Mouse (Mus musculus): ENCODE results near the gene Sinhcaf. TPM values are rescaled to one million over a fixed set of nuclear protein-coding genes. Genes with fewer than 3 reads are reported as not detected.
"Not testable (repeated sequence)": the region's sequence is repeated elsewhere in the genome, so short reads cannot be mapped to it uniquely, and the experiment has no call there.

Gene Sinhcaf
- total RNA-seq, 2 experiments from 2014 or later, result 21.8 to 21.9 TPM

DNA sequence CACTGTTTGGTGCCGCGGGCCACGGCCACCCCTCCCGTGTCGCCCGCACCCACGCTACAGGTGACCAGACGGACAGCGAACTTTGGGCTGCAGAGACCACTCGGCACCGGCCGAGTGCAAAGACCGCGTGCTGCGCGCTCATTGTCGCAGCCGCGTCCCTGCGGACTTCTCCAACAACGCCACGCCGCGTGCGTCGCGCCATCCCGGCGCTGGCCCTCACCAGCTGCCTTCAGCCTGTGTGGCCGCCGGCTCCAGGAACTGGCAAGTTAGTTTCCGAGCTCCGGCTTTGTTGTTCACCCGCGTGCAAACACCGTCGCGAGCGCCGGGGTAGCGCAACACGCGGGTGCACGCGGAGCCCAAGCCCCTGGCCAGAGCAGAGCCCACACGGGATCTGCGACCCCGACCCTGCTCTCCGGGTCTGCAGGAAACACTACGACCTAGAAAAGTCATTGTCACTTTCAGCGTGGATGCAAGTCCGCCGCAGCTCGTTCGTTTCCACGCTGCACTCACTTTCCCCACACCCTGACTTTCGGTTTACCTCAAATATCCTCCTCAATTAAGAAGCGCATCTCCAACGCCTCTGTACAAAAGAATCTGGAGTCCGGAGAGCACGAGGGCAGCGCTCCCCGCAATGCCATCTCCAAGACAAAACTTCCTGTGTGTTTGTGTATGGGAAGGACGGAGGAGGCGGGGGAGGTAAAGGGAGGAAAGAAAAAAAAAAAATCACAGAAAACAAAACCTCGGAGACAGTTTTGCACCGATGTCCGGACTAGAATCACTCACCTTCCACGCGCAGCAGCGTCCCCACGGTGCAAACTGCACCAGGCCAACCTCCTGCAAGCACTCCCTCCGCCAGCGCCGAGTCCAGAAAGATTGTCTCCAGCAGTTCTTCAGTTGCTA is 508 bp downstream of the Sinhcaf start:
- peak; percentile 50 for DNase-seq

DNA sequence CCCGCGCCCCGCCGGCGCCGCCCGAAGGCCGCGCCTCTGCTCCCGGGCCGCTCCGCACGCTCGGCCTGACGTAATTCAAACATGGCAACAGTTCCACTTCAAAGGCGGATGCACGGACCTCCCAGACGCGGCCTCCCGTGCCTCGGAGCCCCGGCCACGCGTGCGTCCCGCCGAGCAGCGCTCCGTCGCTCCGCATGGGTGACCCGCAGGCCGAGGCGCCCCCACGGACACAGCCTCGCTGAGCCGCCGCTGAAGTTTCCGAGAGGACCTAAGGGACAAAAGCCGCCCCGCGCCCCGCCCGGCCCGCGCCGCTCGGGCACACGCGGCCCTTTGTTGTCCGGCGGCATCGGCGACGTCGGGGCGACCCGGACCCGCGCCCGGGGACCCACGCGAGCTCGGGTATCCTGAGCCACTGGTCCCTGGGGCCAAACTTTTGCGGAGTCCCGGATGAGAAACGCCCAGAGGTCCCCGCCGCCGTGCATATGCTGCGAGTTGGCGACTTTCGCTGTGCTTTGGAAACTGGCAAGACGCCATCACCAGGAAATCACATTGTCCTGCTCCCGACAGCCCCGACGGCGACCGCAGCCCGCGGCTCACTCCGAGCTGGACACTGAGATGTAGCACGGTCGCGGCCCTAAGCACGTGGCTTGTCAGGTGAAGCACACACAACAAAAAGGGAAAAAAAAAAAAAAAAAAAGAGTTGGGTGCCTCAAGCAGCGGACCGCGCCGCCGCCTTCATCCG is 1.3 kb downstream of the Sinhcaf start:
- DNase-seq, result peak; percentile 79

- DNase-seq, result no peak
Measured at GRCm38 (mm10) chr6:148944344-148944766, 1.9 kb downstream of the Sinhcaf start.

DNA sequence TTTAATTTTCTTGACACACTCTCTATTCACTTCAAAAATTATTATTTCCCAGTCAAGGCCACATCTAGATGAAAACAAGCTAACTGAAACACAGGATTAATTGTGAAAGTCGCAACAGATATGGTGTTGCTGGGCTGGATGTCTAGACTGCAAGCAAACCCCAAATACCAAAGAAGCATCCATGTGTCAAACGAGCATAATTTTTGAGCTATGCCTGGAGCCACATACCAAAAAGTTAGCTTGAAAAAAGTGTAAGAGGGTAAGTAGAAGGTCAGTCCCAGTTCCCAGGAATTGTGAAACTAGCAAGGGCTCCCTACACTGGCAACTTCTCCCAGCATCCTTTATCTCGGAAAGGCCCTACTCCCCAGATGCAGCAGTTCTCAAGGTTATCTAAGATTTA is 2.6 kb downstream of the Sinhcaf start:
- DNase-seq, result no peak

- DNase-seq, result no peak
Measured at GRCm38 (mm10) chr6:148942406-148942805, 3.9 kb downstream of the Sinhcaf start.

- DNase-seq, result no peak
Measured at GRCm38 (mm10) chr6:148941880-148942279, 4.4 kb downstream of the Sinhcaf start.

DNA sequence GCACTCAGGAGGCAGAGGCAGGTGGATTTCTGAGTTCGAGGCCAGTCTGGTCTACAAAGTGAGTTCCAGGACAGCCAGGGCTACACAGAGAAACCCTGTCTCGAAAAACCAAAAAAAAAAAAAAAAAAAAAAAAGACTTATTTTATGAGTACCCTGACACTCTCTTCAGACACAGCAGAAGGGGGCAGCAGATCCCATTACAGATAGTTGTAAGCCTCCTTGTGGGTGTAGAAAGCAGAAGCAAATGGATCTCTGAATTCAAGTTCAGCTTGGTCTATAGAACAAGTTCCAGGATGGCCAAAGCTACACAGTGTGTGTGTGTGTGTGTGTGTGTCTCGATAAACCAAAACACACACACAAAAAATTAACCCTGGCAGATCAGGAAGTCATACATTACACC is 5.9 kb downstream of the Sinhcaf start:
- not testable (repeated sequence) for DNase-seq

DNA sequence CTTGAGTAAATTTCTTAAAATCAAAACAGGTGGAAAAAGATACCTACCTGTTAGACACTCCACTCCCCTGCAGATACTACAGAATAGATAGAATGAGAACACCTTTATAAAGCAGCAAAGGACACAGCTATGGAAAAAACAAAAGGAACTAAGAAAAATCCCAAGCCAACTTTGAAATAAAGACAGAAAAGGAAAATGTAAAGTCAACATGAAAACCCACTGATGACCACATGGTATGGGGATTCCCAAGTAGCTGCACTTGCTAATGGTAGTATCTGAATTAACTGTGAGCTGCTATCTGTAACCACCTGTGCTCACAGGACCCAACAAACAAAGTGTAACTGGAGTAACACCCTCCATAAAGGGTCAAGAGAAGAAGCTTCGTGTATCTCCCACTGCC is 8.6 kb downstream of the Sinhcaf start:
- DNase-seq, result no peak

DNA sequence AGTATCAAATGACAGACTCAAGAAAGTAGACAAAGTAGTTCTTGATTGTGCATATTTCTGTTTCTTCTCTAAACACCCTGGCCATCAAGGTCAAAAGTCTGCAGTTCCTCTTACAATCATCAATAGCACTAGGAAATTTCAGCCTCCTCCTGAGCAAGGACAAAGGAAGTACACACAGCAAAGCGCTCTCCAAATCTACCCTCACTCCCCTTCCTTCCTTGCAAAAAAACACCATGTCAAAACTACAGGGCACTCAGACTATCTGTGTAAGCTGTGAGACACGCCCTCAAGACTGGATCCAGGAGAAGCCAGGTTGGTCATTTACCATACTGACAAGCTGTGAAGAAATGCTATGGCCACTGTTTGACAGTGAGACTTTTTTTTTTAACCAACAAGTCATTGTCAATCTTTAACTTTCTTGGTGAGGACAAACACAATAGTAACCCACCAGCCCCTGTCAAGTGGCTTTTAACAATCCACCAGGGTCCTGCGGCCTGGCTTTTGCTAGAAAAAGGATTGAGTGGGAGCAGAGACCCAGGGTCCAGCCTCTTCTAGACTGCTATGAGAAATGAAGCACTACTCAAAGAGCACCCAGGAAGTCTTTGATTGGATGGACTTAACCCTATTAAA is 11.2 kb downstream of the Sinhcaf start:
- DNase-seq, result no peak

DNA sequence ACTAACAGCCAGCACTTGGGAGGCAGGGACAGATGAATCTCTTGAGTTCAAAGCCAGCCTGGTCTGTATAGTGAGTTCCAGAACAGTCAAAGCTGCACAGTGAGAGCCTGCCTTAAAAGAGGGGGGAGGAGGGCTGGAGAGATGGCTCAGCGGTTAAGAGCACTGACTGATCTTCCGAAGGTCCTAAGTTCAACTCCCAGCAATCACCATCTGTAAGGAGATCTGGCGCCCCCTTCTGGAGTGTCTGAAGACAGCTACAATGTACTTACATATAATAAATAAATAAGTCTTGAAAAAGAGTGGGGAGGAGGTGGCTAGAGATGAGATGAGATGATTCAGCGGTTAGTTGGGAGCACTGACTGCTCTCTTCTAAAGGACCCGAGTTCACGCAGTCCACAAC is 15.0 kb downstream of the Sinhcaf start:
- peak; percentile 15 for DNase-seq

- no peak for DNase-seq
Measured at GRCm38 (mm10) chr6:148918841-148919398, 27.3 kb downstream of the Sinhcaf start.

DNA sequence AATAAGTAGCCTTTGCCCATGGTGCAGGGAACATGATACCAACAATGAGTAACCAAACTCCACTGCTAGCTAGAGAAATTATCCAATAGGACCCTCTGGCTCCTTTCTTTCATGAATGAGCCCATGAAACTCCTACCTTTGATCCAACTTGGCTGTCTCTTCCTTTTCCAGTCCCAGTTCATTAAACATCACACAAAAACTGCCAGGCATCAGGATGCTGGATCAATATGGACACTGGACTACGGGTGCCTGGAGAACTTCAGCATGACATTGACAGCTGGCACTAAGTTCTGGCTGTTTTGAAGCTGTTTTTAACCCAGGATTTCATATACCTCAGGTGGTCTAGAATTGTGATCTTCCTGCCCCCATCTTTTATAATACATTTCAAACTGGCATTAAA is 28.6 kb downstream of the Sinhcaf start:
- no peak for DNase-seq

DNA sequence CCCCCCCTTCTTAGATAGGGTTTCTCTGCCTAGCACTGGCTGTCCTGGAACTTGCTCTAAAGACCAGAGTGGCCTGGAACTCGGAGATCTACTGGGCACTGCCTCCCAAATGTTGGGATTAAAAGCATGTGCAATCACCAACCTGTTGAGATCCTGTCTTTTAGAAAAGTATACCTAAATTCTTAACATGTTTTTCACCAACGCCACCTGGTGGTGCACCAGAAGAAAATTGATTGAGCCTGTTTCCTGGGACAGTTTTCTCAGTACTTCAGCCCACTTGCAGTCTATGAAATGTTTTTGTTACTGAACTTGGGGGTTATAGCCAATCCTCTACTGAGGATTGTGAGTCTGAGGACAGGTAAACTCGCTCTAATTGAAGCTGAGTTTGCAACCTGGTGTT is 29.4 kb downstream of the Sinhcaf start:
- DNase-seq, result peak; percentile 7

DNA sequence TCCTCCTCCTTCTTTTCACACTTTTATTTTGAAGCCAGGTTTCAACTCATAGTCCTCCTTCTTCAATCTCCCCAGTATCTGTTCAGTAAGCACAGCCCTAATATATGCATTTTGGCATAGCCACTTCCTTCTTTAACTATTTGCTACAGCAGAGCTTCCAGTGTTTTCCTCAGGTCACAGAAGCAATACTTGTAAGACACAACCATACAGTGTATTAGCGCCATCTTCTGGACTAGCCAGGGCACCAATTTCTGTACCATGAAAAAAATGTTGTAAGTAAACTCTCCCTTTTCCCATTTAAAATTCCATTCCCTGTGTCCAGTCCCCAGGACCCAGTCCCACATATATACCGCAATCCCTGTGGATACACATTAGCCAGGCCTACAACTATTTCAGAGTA is 32.3 kb downstream of the Sinhcaf start:
- DNase-seq, result peak; percentile 61

- DNase-seq, result not testable (repeated sequence)
Measured at GRCm38 (mm10) chr6:148911906-148912305, 34.4 kb downstream of the Sinhcaf start.

DNA sequence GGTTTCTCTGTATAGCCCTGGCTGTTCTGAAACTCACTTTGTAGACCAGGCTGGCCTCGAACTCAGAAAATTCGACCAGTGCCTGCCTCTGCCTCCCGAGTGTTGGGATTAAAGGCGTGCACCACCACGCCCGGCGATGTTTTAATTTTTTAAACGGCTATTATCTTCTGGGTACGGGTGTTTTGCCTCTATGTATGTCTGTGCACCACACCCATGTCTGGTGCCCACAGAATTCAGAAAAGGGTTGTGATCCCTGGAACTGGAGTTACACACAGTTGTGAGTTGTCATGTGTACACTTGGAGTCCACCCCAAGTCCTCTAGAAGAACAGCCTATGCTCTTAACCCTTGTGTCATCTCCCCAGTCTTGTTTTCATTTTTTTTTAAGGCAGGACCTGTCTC is 39.3 kb downstream of the Sinhcaf start:
- no peak for DNase-seq

DNA sequence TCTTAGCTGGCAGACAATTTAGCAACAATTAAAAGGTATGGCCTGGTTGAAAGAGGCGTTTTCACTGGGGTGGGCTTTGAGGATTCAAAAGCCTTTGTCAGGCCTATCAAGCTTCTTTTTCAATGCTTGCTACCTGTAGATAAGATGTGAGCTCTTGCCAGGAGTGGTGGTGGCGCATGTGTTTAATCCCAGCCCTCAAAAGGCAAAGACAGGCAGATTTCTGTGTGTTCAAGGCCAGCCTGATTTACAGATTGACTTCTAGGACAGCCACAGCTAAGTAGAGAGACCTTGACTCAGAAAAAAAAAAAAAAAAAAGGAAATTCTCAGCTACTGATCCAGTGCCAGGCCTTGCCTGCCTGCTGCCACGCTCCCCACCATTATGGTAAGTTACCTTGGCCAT is 43.5 kb downstream of the Sinhcaf start:
- no peak for DNase-seq

- DNase-seq, result no peak
Measured at GRCm38 (mm10) chr6:148896507-148896851, 49.8 kb downstream of the Sinhcaf start.

DNA sequence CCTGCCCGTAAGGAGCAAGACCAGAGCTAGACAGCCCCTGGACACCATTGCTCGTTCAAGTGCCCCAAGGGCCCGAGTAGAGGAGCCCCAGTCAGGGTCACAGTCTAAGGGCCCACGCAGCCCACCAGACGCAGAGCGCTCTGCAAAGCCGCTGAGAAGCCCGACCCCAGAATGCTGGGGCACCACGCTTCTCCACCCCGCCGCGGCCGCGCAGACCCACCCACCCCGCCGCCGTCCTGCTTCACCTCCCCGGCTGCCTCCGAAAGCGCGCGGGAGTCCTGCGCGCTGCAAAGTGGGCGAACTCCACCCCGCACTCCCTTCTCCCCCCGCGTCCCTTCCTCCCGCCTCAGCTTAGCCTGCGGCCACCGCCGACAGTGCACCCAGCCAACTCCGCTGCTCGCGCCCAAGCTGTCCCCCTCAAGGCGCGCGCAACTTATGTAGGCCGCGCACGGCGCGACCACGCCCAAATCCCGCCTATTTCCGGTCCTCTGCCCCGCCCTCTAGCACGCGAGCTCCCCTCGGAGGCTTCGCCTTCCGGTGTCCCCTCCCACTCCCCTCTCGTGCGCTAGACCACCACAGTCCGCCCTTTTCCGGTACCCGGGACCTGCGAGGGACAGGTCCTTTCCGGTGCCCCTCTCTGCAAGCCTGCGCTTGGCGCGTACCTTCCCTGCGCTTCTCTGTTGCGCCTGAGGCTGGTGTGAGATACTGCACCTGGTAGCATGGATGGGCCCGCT is 50.3 kb downstream of the Sinhcaf start, which contains the start of gene Caprin2:
Caprin2 (minus strand) TSS at position 465 of the 734 bp plus-strand sequence.
- peak; percentile 96 for DNase-seq

DNA sequence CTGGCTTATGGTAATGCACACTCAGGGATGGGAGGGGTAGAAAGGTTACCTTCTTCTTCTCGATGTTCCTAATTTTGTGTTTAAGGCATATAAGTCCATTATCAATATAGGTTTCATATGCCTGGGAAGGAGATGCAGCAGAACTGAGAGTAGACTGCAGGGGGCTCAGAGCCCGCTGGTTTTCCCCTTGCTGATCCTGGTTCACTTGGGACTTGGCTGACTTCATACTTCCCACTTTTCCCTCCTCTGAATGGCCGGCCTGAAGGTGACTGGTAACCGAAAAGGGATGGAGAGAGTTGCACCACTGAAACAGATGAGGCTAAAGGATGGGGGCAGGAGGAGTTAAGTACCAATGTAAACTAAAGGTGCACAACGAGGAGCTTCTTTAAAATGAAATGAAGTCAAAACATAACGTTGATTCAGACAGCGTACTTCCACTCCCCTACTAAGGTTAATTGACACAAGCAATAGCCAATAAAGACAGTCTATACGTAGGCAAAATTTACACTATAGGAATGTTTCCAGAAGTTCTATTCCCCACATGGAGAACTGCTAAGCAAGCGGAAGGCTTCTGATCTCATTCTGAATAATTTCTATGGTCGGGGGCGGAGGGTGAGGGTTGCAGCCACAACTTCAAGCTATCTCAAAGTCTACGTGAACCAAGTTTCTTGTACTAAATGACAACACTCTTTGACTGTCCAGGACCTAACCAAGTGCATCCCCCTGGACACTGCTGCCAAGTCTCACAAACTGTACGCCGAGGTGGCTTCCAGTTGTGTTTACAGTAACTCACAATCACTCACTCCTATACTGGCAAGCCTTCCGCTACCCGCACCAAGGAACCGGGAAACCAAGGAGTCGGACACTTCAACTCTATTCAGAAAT is 51.1 kb downstream of the Sinhcaf start:
- peak; percentile 10 for DNase-seq

GRCm38 (mm10) chr6:148873911-148874310 is 72.4 kb downstream of the Sinhcaf start:
- no peak for DNase-seq
